Mouse (Mus musculus): ENCODE results near the gene Tmem60.

Tmem60 gene

GRCm38 (mm10) chr5:20911741-20912140, 29.8 kb downstream of the Tmem60 start:
- DNase-seq, result no peak

- DNase-seq, result peak; percentile 85
Measured at GRCm38 (mm10) chr5:20913372-20914275, 31.6 kb downstream of the Tmem60 start.

- DNase-seq, result peak; percentile 49
Measured at GRCm38 (mm10) chr5:20918967-20919366, 37.0 kb downstream of the Tmem60 start.

GRCm38 (mm10) chr5:20919566-20919965, 37.6 kb downstream of the Tmem60 start:
- DNase-seq, result no peak

GRCm38 (mm10) chr5:20924608-20925007, 42.6 kb downstream of the Tmem60 start:
- DNase-seq, result no peak

- no peak for DNase-seq
Measured at GRCm38 (mm10) chr5:20925451-20925850, 43.5 kb downstream of the Tmem60 start.

GRCm38 (mm10) chr5:20929669-20930151, 47.7 kb downstream of the Tmem60 start:
- no peak for DNase-seq

GRCm38 (mm10) chr5:20930430-20930829, 48.4 kb downstream of the Tmem60 start:
- DNase-seq, result no peak

GRCm38 (mm10) chr5:20931300-20931699, 49.3 kb downstream of the Tmem60 start:
- DNase-seq, result no peak

- DNase-seq, result no peak
Measured at GRCm38 (mm10) chr5:20932585-20932984, 50.6 kb downstream of the Tmem60 start.

- DNase-seq, result no peak
Measured at GRCm38 (mm10) chr5:20935934-20936333, 53.9 kb downstream of the Tmem60 start.
